Mouse (Mus musculus) hindbrain, postnatal 0 days (tissue): ENCODE results near the gene 2310022B05Rik. TPM values are rescaled to one million over a fixed set of nuclear protein-coding genes. Genes with fewer than 3 reads are reported as not detected.

Source experiments
- ATAC-seq: fragments of 200-750 bp; cut with Nextera tagmentation; 2 replicates; pipeline ENCODE4 v1.8.0; 2017; ENCODE audit warnings: mild to moderate bottlenecking, moderate TSS enrichment, moderate library complexity
- DNase-seq: peaks from one replicate; pipeline ENCODE4 v3.0.0-alpha.2; 2015; ENCODE audit warnings: low spot score
- H3K27ac ChIP-seq: fragments of 300-500 bp; sonication (generic); 2 replicates; pipeline ENCODE4 v1.5.1; 2014; ENCODE audit warnings: mild to moderate bottlenecking
- H3K27me3 ChIP-seq: fragments of 300-500 bp; sonication (generic); 2 replicates; pipeline ENCODE4 v1.6.1; 2014; ENCODE audit warnings: low read length, mixed read lengths; ENCODE audit not compliant: insufficient read depth
- H3K36me3 ChIP-seq: fragments of 300-500 bp; sonication (generic); 2 replicates; pipeline ENCODE4 v1.6.1; 2014; ENCODE audit warnings: low read length, mixed read lengths; ENCODE audit not compliant: insufficient read depth
- H3K4me1 ChIP-seq: fragments of 300-500 bp; sonication (generic); 2 replicates; pipeline ENCODE4 v1.6.1; 2014; ENCODE audit warnings: antibody characterized with exemption, low read length, mixed read lengths; ENCODE audit not compliant: insufficient read depth
- H3K4me2 ChIP-seq: fragments of 300-500 bp; sonication (generic); 2 replicates; pipeline ENCODE4 v1.6.1; 2014; ENCODE audit warnings: low read depth, mild to moderate bottlenecking, low read length, moderate library complexity, mixed read lengths
- H3K4me3 ChIP-seq: fragments of 300-500 bp; sonication (generic); 2 replicates; pipeline ENCODE4 v1.5.1; 2014; ENCODE audit warnings: low read length
- H3K9ac ChIP-seq: fragments of 300-500 bp; sonication (generic); replicated peaks from 2 replicates; pipeline ENCODE4 v1.6.1; 2014; ENCODE audit warnings: mild to moderate bottlenecking, low read length, moderate library complexity, mixed read lengths
- H3K9me3 ChIP-seq: fragments of 300-500 bp; sonication (generic); 2 replicates; pipeline ENCODE4 v1.6.1; 2016; ENCODE audit warnings: low read length, mixed read lengths
- CTCF ChIP-seq: IDR thresholded peaks from 2 replicates; pipeline ENCODE4 v1.5.1; 2016; ENCODE audit warnings: antibody characterized with exemption, control low read depth, low read depth
- WGBS: fragments of 180-500 bp; shearing (Covaris S2); extraction: QIAGEN DNeasy Blood & Tissue Kit; methylation state at CpG from one replicate; pipeline ENCODE4 v1.1.7; 2014; 5-methylcytosine and 5-hydroxymethylcytosine counted together
- polyA plus RNA-seq: library from polyadenylated mRNA; unstranded; fragments of >200 nt; fragmentation: Nextera tagmentation; extraction: Ambion mirVana; gene quantifications from 2 replicates; pipeline ENCODE4 v1.2.1, GENCODE M21; 2015
- total RNA-seq: library from RNA; depleted of rRNA; stranded (reverse); fragments of >200 nt; gene quantifications from 2 replicates; pipeline ENCODE4 v1.2.3, GENCODE M21; 2014

Gene 2310022B05Rik
- total and polyA plus RNA-seq, 2 experiments from 2014 or later, result 30.2 to 106 TPM

DNA sequence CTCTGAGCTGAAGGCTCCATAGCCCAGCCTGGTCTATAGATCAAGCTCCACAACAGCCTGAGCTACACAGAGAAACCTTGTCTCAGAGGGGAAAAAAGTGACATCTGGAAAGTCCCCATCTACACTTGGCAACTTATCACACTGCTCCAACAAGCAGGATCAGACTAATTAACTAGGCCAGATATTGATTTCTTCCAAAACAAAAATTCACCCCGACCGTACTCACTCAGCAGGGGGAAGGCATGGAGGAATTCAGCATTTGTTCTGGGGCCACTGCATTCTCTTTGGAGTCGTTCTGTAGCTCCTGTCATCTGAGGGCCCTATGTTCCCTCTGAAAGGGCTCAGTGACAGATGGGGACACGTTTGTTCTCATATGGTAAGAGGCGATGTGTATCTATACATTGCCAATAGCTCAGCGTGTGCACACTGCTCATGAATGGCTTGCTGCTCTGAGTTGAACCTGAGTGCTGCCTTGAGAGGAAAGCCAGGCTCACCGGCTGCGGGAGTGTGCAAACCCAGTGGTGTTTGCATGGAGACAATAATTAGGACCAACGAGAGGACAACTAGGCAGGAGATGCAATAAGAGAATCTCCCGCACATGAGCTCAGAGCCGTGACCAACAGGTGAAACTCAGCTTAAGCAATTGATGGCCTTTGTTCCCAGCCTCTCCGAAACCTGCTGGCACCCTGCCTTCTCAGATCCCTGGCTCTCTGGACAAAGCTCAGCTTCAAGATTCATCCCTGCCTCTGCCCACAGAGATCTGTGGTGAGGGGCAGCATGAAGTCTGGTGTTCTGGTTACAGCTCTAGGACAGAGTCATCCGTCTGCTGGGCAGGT lies 28.5 kb downstream of the 2310022B05Rik start:
- Histone ChIP-seq H3K27ac (peak overlapping the region; percentile 36; the same call in 1 of the 2 replicates), H3K4me3 (no peak overlapping the region), H3K4me1 (peaks cover 9% of the 10 kb centered on the region), H3K36me3 (peaks cover 32% of the 10 kb centered on the region), H3K9ac (no peak overlapping the region), H3K4me2 (no peak overlapping the region), H3K27me3 (no peaks in the 10 kb centered on the region), H3K9me3 (no peaks in the 10 kb centered on the region)
- no peak for TF ChIP-seq CTCF
- DNase-seq (no peak), ATAC-seq (no peak)
- WGBS, result 44% methylated on average over 13 of the region's 13 CpGs

GRCm38 (mm10) chr8:124633001-124633703 lies 30.0 kb downstream of the 2310022B05Rik start:
- no peak for TF ChIP-seq CTCF
- Histone ChIP-seq H3K9ac (no peak overlapping the region), H3K4me3 (no peak overlapping the region), H3K27ac (no peak overlapping the region), H3K4me1 (peaks cover 9% of the 10 kb centered on the region), H3K27me3 (no peaks in the 10 kb centered on the region), H3K4me2 (no peak overlapping the region), H3K36me3 (peaks cover 19% of the 10 kb centered on the region), H3K9me3 (no peaks in the 10 kb centered on the region)
- WGBS, result 86% methylated on average over 14 of the region's 14 CpGs
- ATAC-seq (no peak), DNase-seq (no peak)

DNA sequence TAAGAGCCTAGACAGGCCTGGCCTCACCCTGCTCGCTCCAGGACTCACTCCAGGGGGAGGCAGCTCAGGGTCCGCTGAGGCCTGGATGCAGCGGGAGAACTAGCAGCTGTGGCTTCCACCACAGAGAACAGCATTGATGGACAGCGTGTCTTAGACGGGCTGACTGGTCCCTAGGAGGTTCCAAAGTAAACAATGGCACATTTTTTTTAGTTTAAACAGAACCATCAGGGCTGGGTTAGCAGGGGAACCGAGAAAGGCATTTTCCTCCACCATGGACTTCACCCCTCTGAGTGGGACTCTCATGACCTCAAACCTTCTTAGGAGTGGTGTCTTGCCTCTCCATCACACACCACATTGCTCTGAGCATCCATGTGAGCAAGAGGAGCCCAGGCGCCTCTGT lies 31.2 kb downstream of the 2310022B05Rik start:
- 37% methylated on average over 7 of the region's 7 CpGs for WGBS
- DNase-seq (no peak), ATAC-seq (no peak)
- TF ChIP-seq CTCF, result no peak
- Histone ChIP-seq H3K4me1 (peaks cover 9% of the 10 kb centered on the region), H3K27me3 (no peaks in the 10 kb centered on the region), H3K4me3 (no peak overlapping the region), H3K9ac (no peak overlapping the region), H3K27ac (peak overlapping the region; percentile 48; the same call in 1 of the 2 replicates), H3K36me3 (peaks cover 9% of the 10 kb centered on the region), H3K4me2 (no peak overlapping the region), H3K9me3 (no peaks in the 10 kb centered on the region)

GRCm38 (mm10) chr8:124630891-124631290 lies 32.3 kb downstream of the 2310022B05Rik start:
- Histone ChIP-seq H3K9ac (no peak overlapping the region), H3K27me3 (no peaks in the 10 kb centered on the region), H3K4me2 (no peak overlapping the region), H3K36me3 (no peaks in the 10 kb centered on the region; the same call in 1 of the 2 replicates), H3K4me3 (no peak overlapping the region), H3K9me3 (no peaks in the 10 kb centered on the region), H3K4me1 (peaks cover 9% of the 10 kb centered on the region), H3K27ac (peak overlapping the region; percentile 48; the same call in 1 of the 2 replicates)
- no peak for DNase-seq
- 58% methylated on average over 4 of the region's 4 CpGs for WGBS
- no peak for ATAC-seq
- TF ChIP-seq CTCF, result no peak

DNA sequence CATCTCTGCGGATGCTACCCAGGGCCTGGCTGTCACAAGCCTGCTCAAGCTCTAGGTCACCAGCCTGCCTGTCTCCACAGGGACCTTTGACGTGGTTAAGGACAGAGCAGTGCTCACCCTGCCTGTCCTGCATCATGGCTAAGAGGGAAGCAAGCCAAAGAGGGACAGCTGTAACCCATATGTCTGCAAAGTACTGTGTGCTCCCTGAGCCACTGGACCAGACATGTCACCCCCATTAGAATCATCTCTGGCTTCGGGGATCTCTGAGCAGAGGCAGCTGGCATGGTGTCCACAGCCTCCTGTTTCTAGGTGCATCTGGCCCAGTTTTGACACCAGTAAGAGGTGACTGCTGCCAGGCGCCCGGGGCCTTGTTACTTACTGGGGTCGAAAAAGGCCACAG lies 32.7 kb downstream of the 2310022B05Rik start:
- WGBS, result 57% methylated on average over 6 of the region's 6 CpGs
- Histone ChIP-seq H3K4me3 (no peak overlapping the region), H3K27ac (0 out of 2 replicates have a peak overlapping the region, but pooled peaks have one; percentile 15), H3K36me3 (no peaks in the 10 kb centered on the region), H3K9ac (no peak overlapping the region), H3K27me3 (no peaks in the 10 kb centered on the region), H3K4me2 (no peak overlapping the region), H3K9me3 (no peaks in the 10 kb centered on the region), H3K4me1 (peaks cover 9% of the 10 kb centered on the region)
- DNase-seq (peak; percentile 70), ATAC-seq (peak; percentile 74)
- no peak for TF ChIP-seq CTCF

DNA sequence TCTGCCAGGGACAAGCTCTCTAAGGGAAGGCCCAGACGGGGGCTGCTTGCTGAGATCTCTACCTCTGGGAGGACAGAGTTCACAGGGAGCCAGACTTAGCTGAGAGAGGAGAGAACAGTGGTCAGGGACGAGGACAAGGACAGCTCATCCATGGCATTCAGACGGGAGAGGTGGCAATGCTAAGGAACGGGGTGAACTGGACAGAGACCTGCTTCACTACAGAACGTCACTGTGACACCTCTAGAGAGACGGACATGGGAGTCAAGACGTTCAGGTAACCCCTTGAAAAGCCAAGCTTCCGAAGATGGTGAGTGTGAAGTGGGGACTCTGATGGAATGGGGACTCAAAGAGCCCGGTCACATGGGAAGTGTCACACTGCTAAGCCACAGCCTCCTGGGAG lies 36.9 kb downstream of the 2310022B05Rik start:
- H3K9ac ChIP-seq, result no peak overlapping the region
- H3K4me2 ChIP-seq, result no peak overlapping the region
- no peak overlapping the region for H3K27ac ChIP-seq
- no peaks in the 10 kb centered on the region for H3K27me3 ChIP-seq
- DNase-seq (no peak), ATAC-seq (no peak)
- H3K4me3 ChIP-seq, result no peak overlapping the region
- H3K4me1 ChIP-seq, result peaks cover 8% of the 10 kb centered on the region; the same call in 1 of the 2 replicates
- 86% methylated on average over 9 of the region's 9 CpGs for WGBS
- H3K9me3 ChIP-seq, result no peaks in the 10 kb centered on the region
- no peaks in the 10 kb centered on the region for H3K36me3 ChIP-seq
- TF ChIP-seq CTCF, result no peak
